Mouse (Mus musculus) embryonic facial prominence, embryonic 10.5 days (tissue): Measurements from ENCODE around the gene Cdcp2. TPM values are rescaled to one million over a fixed set of nuclear protein-coding genes. Genes with fewer than 3 reads are reported as not detected.

ENCODE experiments used
- DNase-seq: peaks from one replicate; pipeline ENCODE4 v3.0.0-alpha.2; 2017; ENCODE audit warnings: low spot score
- H3K27ac ChIP-seq: fragments of 300-500 bp; sonication (generic); replicated peaks from 2 replicates; pipeline ENCODE4 v1.5.1; 2016; ENCODE audit warnings: mild to moderate bottlenecking
- H3K27me3 ChIP-seq: fragments of 300-500 bp; sonication (generic); replicated peaks from 2 replicates; pipeline ENCODE4 v1.6.1; 2016; ENCODE audit warnings: low read depth, mild to moderate bottlenecking; ENCODE audit not compliant: poor library complexity, severe bottlenecking
- H3K36me3 ChIP-seq: fragments of 300-500 bp; sonication (generic); replicated peaks from 2 replicates; pipeline ENCODE4 v1.6.1; 2016; ENCODE audit warnings: mild to moderate bottlenecking, moderate library complexity
- H3K4me1 ChIP-seq: fragments of 300-500 bp; sonication (generic); 2 replicates; pipeline ENCODE4 v1.6.1; 2016
- H3K4me3 ChIP-seq: fragments of 300-500 bp; sonication (generic); 2 replicates; pipeline ENCODE4 v1.5.1; 2016; ENCODE audit warnings: mild to moderate bottlenecking, moderate library complexity
- H3K9me3 ChIP-seq: fragments of 300-500 bp; sonication (generic); 2 replicates; pipeline ENCODE4 v1.6.1; 2016; ENCODE audit warnings: mild to moderate bottlenecking
- WGBS: fragments of 180-500 bp; shearing (Covaris S2); methylation state at CpG from one replicate; pipeline ENCODE4 v1.1.7; 2016; 5-methylcytosine and 5-hydroxymethylcytosine counted together
- polyA plus RNA-seq: library from polyadenylated mRNA; unstranded; fragments of >200 nt; fragmentation: Nextera tagmentation; extraction: Ambion mirVana; gene quantifications from 2 replicates; pipeline ENCODE4 v1.2.1, GENCODE M21; 2016

Gene Cdcp2
- polyA plus RNA-seq, 1 experiment from 2014 or later, result 0.22 TPM

DNA sequence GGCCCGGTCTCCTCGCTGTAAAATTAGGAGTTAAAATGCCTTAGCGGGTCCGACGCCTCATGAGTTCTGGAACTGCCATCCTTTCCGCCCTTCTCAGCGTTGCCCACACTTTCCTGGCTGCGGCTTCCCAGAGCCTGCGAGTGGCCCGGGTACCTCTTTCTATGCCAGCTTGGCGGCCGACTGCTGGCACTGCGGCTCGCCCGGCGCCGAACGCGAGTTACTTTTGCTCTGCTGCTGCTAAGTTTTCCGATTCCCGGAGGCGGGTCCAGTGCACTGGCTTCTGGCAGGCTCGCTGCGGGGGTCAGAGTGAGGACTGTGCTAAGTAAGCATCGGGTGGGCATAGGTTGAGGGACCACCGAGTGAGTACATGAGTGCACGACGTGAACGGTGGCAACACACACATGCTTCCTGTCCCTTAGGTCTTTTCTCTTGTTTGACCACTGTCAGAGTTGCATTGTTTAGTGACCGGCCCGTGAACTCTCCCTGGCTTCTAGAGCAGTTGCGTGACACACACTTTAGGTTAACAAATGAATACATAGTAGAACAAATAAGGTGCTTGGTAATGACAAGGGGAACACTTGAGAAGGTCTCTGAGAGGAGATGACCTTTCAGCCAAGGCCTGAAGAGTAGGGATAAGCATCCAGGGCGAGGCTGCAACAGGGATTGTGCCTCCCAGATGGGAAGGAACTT lies 29.4 kb upstream of the Cdcp2 start:
- peaks cover 23% of the 10 kb centered on the region for H3K4me1 ChIP-seq
- no peaks in the 10 kb centered on the region for H3K9me3 ChIP-seq
- WGBS, result 4% methylated on average over 33 of the region's 33 CpGs
- peak; percentile 42 for DNase-seq
- H3K27me3 ChIP-seq, result no peaks in the 10 kb centered on the region
- peak overlapping the region; percentile 89 for H3K4me3 ChIP-seq
- peak overlapping the region; percentile 89 for H3K27ac ChIP-seq
- peaks cover 26% of the 10 kb centered on the region for H3K36me3 ChIP-seq

DNA sequence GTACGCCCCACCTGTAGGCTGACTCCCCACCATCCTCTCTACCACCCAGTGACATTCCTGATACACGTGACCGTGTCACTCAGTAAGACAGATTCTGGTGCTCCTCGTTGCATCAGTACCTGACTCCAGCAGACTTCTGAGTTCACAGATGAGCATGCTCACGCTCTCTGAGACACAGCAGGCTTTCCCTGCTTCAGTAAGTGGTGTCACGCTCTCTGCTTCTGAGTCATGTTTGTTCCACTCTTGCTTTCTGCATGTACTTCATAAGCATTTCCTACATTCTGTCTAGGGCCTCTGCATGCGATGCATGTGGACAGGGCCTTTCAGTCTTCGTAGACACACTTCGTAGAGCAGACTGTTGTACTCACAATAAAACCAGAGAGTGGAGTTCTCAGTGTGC lies 24.3 kb upstream of the Cdcp2 start:
- H3K27me3 ChIP-seq, result no peaks in the 10 kb centered on the region
- 85% methylated on average over 9 of the region's 9 CpGs for WGBS
- no peak overlapping the region for H3K4me3 ChIP-seq
- no peak overlapping the region for H3K27ac ChIP-seq
- H3K36me3 ChIP-seq, result no peaks in the 10 kb centered on the region
- H3K9me3 ChIP-seq, result no peaks in the 10 kb centered on the region
- no peak for DNase-seq
- peaks cover 9% of the 10 kb centered on the region for H3K4me1 ChIP-seq

DNA sequence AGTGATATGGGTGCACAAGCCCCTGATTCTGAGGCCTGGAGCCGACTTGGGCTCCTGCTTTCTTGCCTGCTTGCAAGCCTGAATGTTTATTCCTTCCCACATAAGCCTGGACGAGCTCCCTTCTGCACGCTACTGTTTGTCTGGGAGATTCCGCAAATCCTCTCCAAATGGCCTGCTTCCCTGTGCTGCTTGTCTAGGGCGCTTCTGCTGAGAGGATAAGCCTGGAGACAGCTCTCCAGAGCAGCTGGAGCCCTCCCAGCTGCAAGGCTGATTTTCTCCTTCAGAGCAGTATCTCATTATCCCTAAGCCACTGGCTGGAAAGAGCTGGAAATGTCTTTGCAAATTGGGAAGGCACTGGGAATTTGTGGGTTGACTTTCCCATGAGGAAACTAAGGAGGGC lies 21.2 kb upstream of the Cdcp2 start:
- Histone ChIP-seq H3K36me3 (no peaks in the 10 kb centered on the region), H3K4me3 (no peak overlapping the region), H3K4me1 (no peaks in the 10 kb centered on the region), H3K27ac (no peak overlapping the region), H3K9me3 (no peaks in the 10 kb centered on the region), H3K27me3 (no peaks in the 10 kb centered on the region)
- no peak for DNase-seq
- 70% methylated on average over 5 of the region's 5 CpGs for WGBS

DNA sequence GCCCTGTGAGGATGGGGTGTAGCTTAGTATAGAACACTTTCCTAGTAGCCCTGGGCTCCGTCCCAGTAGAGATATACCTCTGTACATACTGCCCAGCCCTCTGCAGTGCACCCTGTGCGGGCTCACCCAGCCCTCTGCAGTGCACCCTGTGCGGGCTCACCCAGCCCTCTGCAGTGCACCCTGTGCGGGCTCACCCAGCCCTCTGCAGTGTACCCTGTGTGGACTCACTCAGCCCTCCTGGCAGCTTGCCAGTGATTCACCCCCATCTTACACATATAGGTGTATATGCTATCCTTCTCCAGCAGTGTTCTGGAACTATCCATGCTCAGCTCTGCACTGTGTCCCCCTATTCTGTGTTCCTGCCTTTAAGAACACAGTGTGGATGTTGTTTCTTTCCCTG lies 17.8 kb upstream of the Cdcp2 start:
- H3K4me1 ChIP-seq, result peaks cover 15% of the 10 kb centered on the region
- no peaks in the 10 kb centered on the region for H3K9me3 ChIP-seq
- 0 out of 2 replicates have a peak overlapping the region, but pooled peaks have one; percentile 40 for H3K27ac ChIP-seq
- WGBS, result 89% methylated on average over 4 of the region's 4 CpGs
- no peaks in the 10 kb centered on the region for H3K27me3 ChIP-seq
- H3K36me3 ChIP-seq, result no peaks in the 10 kb centered on the region
- H3K4me3 ChIP-seq, result no peak overlapping the region
- DNase-seq, result no peak

DNA sequence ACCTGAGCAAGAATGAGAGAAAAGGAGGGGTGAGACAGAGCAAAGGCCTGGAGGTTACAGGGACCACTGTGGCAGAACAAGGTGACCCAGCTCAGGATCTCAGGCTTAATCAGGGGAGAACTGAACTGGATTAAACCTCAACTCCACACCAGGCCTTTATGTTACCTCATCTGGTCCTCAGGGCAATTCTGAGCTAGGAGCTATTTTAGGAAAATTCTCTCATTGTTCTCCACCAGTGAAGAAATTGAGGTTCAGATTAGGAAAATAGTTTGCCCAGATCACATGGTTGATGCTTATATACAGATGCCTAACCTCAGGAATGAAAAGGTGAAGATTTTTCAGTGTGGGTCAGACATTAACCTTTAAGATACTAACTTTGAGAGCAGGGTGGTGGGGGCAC lies 17.0 kb upstream of the Cdcp2 start:
- Histone ChIP-seq H3K4me3 (no peak overlapping the region), H3K36me3 (no peaks in the 10 kb centered on the region), H3K9me3 (no peaks in the 10 kb centered on the region), H3K27me3 (no peaks in the 10 kb centered on the region), H3K27ac (no peak overlapping the region), H3K4me1 (peaks cover 24% of the 10 kb centered on the region)
- no peak for DNase-seq

DNA sequence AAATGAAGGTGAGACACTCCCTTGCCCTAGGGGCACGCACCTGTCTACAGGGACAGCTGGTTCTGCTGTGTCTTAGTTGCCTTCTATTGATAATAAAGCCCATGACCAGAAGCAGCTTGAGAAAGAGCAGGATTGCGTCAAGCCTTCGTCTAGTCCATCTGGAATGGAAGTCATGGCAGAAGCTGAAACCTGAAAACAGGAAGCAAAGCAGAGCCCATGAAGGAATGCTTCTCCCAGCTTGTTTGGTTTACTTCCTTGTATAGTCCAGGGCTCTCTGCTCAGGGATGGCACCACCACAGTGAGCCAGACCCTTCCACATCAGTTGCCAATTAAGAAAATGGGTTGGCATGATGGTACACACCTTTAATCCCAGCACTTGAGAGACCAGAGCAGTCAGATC lies 14.5 kb upstream of the Cdcp2 start:
- WGBS, result 89% methylated on average over 3 of the region's 3 CpGs
- H3K4me3 ChIP-seq, result no peak overlapping the region

DNA sequence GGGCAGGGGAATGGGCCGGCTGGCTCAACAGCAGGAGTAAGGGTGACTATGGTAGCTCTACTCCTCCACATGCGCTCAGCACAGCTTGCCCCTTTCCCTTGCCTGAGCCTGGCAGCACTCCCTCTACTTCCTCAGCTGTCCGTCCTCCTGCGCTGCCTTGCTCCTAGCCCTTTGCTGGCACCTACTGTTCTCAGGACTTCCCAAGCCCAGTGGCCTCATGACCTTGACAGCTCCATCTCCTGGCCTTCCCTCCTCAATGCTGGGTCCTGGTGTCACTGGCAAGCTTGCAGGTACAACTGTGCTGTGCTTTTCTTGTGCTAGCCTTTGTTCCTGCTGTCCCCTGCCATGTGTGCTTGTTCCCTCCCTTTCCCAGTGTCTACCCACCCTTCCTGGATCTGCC lies 13.6 kb upstream of the Cdcp2 start:
- Histone ChIP-seq H3K27ac (peak overlapping the region; percentile 81), H3K4me1 (peaks cover 40% of the 10 kb centered on the region), H3K27me3 (no peaks in the 10 kb centered on the region), H3K9me3 (no peaks in the 10 kb centered on the region), H3K4me3 (no peak overlapping the region), H3K36me3 (no peaks in the 10 kb centered on the region)
- WGBS, result 94% methylated on average over 4 of the region's 4 CpGs
- no peak for DNase-seq

More for the DNA sequence above, 14.5 kb upstream of the Cdcp2 start:
- Histone ChIP-seq H3K4me1 (peaks cover 40% of the 10 kb centered on the region), H3K36me3 (no peaks in the 10 kb centered on the region), H3K27me3 (no peaks in the 10 kb centered on the region), H3K27ac (no peak overlapping the region; the same call in 1 of the 2 replicates), H3K9me3 (no peaks in the 10 kb centered on the region)
- no peak for DNase-seq

DNA sequence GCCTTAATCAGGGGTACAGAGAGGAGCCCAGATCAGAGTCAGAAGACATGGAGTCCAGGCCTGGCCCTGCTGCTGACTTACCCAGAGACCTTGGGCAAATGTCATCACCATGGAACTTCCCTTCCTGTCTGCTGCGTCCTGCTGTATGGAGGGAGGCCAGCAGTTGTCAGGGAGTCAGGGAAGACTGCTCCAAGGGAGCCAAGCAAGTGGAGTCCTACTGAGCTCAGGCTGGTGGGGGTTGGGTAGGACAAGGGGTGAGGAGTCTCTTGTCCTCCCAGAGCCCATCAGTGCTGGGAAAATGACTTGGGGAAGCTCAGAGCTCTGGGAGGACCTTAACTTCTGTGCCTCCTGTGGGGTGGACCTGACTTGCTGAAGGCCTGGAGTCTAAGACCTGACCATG lies 12.3 kb upstream of the Cdcp2 start:
- H3K36me3 ChIP-seq, result no peaks in the 10 kb centered on the region
- H3K27me3 ChIP-seq, result no peaks in the 10 kb centered on the region
- DNase-seq, result no peak
- H3K4me3 ChIP-seq, result peak overlapping the region; percentile 19; the same call in 1 of the 2 replicates
- 31% methylated on average over 1 of the region's 1 CpGs for WGBS
- H3K27ac ChIP-seq, result peak overlapping the region; percentile 81
- H3K4me1 ChIP-seq, result peaks cover 40% of the 10 kb centered on the region
- no peaks in the 10 kb centered on the region for H3K9me3 ChIP-seq

DNA sequence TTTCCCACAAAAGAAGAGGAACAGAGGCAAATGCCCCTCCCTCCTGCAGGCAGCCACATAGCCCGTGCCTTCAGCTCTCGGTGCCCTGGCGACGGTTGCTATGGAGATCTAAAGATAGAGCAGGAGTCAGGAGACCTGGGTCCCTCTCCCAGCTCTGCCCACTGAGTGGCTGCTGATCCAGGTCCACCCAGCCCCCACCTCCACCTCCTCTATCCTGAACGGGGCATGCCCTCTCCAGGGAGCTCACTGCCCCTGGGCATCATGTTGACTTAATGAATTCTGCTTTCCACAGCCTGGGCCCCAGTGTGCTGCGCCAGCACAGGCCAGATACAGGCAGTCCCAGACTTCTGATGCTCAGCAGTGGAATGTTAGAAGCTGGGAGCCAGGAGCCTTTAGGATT lies 11.8 kb upstream of the Cdcp2 start:
- Histone ChIP-seq H3K4me1 (peaks cover 40% of the 10 kb centered on the region), H3K36me3 (no peaks in the 10 kb centered on the region), H3K4me3 (peak overlapping the region; percentile 19), H3K27me3 (no peaks in the 10 kb centered on the region), H3K9me3 (no peaks in the 10 kb centered on the region), H3K27ac (peak overlapping the region; percentile 81)
- DNase-seq, result peak; percentile 72
- 13% methylated on average over 6 of the region's 6 CpGs for WGBS

DNA sequence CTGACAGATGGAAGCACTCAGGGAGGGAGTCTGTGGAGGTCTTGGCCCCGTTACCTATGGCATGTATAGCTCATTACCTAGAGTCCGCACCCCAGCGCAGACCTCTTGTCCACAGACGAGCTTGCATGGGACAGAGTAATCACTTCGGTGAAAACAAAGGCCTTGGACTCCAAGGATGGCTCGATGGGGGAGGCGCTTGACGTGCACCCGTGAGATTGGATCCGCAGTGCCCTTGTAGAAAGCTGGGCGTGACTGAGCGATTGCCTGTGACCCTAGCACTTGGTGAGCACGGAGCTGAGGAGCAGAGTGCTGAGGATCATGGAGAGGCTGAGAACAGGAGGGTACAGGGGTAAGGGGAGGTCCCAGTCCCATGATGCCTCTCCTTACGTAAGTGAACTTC lies 5.0 kb upstream of the Cdcp2 start:
- no peak overlapping the region for H3K4me3 ChIP-seq
- no peaks in the 10 kb centered on the region for H3K36me3 ChIP-seq
- peak overlapping the region; percentile 78 for H3K27ac ChIP-seq
- H3K27me3 ChIP-seq, result no peaks in the 10 kb centered on the region
- no peaks in the 10 kb centered on the region for H3K9me3 ChIP-seq
- 82% methylated on average over 14 of the region's 14 CpGs for WGBS
- peaks cover 55% of the 10 kb centered on the region for H3K4me1 ChIP-seq
- DNase-seq, result no peak

DNA sequence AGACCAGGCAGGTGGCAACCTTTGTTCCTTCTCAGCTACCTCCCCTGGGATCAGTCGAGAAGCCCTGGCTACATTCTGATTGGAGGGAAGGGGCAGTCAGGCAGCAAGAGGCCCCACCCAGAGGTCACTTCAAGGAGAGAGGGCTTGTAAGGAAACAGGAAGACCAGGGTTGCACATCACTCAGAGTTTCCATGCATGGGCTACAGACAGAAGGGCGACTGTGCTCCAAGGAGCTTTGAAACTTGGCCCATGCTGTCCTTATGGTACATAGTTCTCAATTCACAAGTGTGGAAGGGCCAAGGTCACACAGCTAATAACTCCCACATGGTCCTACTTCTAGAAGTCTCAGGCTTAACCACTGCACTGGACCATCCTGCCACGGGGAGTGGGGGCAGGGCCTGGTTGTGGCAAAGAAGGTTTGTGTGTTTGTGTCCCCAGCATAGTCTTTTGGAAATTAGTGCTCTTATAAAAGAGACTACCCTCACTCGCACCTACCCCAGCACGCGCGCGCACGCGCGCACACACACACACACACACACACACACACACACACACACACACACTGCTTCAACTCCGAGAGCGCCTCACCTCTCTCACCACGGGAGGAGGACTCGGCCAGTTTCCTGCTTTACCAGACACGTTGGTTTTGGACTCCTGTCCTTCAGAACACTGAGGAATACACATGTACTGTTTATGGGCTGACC lies 2.1 kb upstream of the Cdcp2 start:
- Histone ChIP-seq H3K9me3 (no peaks in the 10 kb centered on the region), H3K4me3 (no peak overlapping the region), H3K4me1 (peaks cover 80% of the 10 kb centered on the region), H3K36me3 (no peaks in the 10 kb centered on the region), H3K27me3 (no peaks in the 10 kb centered on the region), H3K27ac (peak overlapping the region; percentile 78)
- 70% methylated on average over 16 of the region's 16 CpGs for WGBS
- peak; percentile 73 for DNase-seq

DNA sequence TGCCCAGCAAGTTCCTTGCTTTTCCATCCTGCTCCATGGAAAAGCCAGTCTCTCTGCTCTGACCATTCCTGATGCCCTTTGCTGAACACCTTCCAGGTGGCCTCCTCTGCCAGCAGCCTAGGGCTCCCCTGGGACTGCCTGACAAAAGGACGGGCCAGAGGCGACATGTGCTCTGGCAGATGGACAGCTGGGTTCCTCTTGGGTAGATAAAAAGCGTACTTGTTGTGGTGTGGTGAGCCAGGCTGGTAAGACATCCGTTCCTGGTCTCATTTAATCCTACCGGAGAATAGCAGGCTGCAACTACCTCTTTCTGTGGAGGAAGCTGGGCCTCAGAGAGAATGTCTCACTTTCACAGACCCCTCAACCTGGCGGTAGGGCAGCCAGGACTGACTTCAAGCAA lies 648 bp upstream of the Cdcp2 start:
- H3K27me3 ChIP-seq, result no peaks in the 10 kb centered on the region
- no peaks in the 10 kb centered on the region for H3K9me3 ChIP-seq
- no peaks in the 10 kb centered on the region for H3K36me3 ChIP-seq
- H3K4me3 ChIP-seq, result no peak overlapping the region
- 34% methylated on average over 6 of the region's 6 CpGs for WGBS
- no peak for DNase-seq
- H3K27ac ChIP-seq, result peak overlapping the region; percentile 70
- peaks cover 80% of the 10 kb centered on the region for H3K4me1 ChIP-seq

DNA sequence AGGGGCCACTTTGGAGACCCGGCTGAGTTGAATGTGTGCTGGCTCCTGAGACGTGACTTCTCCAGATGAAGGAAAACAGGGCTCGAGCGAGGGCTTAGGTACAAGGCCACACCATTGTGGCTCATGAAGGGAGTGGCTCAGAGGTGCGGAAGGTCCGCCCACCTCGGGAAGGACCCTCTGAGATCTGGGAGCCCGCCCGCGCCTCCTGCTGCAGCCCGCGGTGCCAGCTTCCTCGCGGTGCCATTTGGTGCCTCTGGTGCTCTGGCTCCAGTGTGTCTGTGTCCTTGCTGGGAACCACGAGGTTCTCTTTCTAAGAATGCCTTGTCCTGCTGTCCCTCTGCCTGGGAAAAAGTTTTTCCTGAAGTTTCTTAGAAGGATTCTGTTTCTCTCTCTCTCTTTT lies 1.2 kb downstream of the Cdcp2 start:
- Histone ChIP-seq H3K27ac (peak overlapping the region; percentile 8), H3K36me3 (no peaks in the 10 kb centered on the region), H3K9me3 (no peaks in the 10 kb centered on the region), H3K27me3 (no peaks in the 10 kb centered on the region), H3K4me1 (peaks cover 70% of the 10 kb centered on the region), H3K4me3 (no peak overlapping the region)
- WGBS, result 59% methylated on average over 15 of the region's 15 CpGs
- DNase-seq, result no peak
